Mouse (Mus musculus) heart, postnatal 14 days (tissue): ENCODE data around the gene Shc4. TPM values are rescaled to one million over a fixed set of nuclear protein-coding genes. Genes with fewer than 3 reads are reported as not detected.
A peak's percentile ranks its signal among the peaks of the same experiment; 100 is the strongest.

Experiments
- DNase-seq, 2 experiments: peaks; one replicate each; pipeline ENCODE4 v3.0.0; 2021 to 2022
- intact Hi-C: fragments of 180-260 bp; cut with DNase I; formaldehyde crosslinking; loops from one replicate; pipeline ENCODE4 v1.15.1; 2025
- total RNA-seq, 2 experiments: library from RNA; stranded (reverse); gene quantifications; 2 replicates each; pipeline ENCODE4 v1.2.3; 2021

Shc4 gene
- total RNA-seq, 2 experiments from 2014 or later: 0.34 to 0.72 TPM

- DNase-seq: no peak
- intact Hi-C loops: no loop called here
Observed at GRCm38 (mm10) chr2:125692010-125692409, 31.9 kb downstream of the Shc4 start.

GRCm38 (mm10) chr2:125685441-125686150 lies 38.4 kb downstream of the Shc4 start:
- no peak for DNase-seq
- intact Hi-C loops: no loop called here

DNA sequence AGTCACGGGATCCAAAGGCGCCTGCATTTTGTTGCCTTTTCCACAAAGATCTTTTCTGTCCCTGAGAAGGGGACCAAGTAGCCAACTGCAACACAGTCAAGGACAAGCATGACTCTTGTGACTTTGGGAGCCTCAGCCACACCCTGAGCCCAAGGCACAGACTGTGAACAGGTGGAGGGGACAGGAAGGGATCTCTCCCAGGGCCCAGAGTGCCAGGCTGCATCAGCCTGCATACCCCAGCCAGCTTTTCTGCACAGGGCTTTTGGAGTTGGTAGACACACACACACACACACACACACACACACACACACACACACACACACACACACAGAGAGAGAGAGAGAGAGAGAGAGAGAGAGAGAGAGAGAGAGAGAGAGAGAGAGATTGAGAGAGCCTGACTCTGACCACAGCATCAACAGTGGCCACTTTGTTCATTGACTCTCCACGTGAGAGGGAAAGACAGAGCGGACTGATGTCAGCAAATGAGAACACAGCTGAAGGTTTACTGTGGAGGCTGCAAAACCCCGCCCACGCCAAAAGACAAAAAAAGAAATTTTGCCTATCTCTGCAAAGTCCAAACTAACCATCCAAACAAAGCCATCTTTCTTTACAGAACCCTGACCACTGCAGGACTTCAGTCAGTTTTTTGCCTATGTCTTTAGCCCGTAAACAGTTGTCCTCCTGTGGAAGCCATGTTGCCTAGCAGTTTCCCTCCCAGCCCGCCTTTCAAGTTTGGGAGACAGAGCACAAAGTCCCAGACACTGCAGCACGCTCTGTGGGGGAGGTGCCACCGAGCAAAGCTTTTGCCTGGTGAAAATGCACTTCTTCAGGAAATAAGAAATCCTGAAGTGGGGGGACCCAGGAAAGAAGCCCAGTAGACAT lies 39.1 kb downstream of the Shc4 start:
- intact Hi-C loops: no loop called here
- no peak for DNase-seq

- intact Hi-C loops: no loop called here
- DNase-seq: no peak
Observed at GRCm38 (mm10) chr2:125683895-125684294, 40.1 kb downstream of the Shc4 start.

- intact Hi-C loops: no loop called here
- DNase-seq: no peak
Observed at GRCm38 (mm10) chr2:125681811-125682210, 42.1 kb downstream of the Shc4 start.

DNA sequence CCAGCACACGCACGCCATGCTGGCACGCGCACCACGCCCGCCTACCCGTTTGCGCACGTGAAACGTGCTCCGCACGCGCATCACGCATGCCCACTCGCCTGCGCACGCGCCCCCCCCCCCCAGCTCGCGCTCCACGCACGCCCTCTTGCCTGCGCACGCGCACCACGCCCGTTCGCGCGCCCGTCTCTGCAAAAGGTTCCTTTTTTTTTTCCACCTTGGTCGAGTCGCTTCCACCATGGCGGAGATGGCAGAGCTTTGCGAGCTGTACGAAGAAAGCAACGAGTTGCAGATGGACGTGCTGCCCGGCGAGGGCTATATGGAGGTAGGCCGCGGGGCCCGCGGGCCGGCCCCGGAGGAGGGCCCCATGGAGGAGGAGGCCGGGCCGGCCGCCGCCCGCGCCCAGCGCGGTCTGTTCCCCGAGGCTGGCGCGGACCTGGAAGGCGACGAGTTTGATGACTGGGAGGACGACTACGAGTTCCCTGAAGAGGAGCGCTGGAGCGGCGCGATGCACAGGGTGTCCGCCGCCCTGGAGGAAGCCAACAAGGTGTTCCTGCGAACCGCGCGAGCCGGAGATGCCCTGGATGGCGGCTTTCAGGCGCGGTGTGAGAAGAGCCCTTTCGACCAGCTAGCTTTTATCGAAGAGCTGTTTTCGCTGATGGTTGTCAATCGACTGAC lies 50.9 kb downstream of the Shc4 start, which contains the start of gene Eid1:
Eid1 (plus strand) TSS at position 139 of the 675 bp plus-strand sequence.
- intact Hi-C loops: no loop called here
- DNase-seq: peak; percentile 82 to 85

DNA sequence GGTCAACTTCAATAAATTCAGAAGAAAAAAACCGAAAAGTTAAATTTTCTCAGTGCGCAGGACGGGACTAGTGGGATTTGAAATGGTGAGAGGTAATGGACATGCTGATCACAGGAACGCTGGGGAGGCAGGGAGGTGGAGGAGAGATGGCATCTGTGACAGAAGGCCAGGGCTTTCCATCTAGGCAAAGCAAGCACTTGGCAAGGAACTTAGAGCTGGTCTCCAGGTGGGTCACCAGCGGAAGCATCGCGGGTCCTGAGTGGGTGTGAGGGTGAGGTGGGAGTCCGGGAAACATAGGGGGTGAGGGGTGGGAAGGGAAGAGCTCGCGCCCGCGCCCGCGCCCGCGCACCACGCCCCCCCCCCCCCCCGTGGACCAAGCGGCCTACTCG lies 51.4 kb downstream of the Shc4 start:
- intact Hi-C loops: no loop called here
- no peak for DNase-seq

DNA sequence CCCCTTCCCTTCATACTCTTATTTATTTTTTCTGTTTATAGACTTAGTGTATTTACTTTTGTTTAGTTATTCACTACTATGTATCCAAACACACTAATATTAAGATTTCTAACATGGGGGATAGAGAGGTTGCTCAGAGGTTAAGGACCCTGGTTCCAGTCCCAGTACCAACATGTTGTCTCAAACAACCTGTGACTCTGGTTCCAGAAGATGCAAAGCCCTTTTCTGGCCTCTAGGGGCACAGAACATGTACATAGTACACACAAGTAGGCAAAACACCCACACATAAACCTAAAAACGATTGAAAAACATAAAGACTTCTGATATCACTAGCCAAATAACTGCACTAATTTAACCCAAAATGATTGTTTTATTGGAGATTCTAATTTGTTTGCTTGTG lies 53.1 kb downstream of the Shc4 start:
- no peak for DNase-seq
- intact Hi-C loops: no loop called here

DNA sequence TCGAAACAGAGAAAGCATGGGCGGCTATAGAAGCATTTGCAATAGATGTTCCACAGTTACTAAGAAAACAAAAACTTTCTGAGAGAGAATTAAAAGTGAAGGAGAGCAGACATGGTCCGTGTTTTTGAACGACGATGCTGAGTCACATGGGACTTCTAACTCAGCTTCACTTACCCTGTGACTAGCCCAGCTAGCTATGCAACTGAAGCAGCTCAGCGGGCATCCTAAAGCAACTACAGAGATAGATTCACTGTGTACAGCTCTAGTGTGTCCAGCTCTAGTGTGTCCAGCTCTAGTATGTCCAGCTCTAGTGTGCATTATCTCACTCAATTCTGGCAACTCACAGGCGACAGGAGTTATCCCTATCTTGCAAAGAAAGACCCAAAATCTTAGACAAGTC lies 56.2 kb downstream of the Shc4 start:
- DNase-seq: no peak
- intact Hi-C loops: loop anchor here (10.0 kb wide), 2 partner anchors 187 to 697 kb away; partner anchors contain the start of genes Cops2 and Galk2

GRCm38 (mm10) chr2:125667184-125667583 lies 56.8 kb downstream of the Shc4 start:
- DNase-seq: no peak
- intact Hi-C loops: loop anchor here (10.0 kb wide), 2 partner anchors 188 to 698 kb away; partner anchors contain the start of genes Cops2 and Galk2

DNA sequence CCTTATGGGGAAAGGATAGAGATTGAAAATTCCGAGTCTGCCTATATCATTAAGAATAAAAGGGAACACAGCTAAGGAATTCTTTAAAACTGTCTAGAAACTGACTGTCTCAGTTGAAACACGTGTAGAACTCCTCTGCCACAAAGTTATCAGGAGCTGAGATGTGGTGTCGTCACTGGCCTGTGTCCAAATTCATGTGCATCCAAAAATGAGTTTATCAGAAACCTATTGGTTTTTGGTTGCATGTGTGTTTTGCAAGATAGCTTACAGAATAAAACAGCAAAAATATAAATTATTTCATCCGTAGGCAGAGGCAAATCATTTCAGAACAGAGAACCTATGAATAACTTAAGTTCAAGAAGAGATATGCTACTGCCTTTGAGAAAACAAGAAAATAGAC lies 57.3 kb downstream of the Shc4 start:
- intact Hi-C loops: loop anchor here (10.0 kb wide), 2 partner anchors 188 to 698 kb away; partner anchors contain the start of genes Cops2 and Galk2

DNA sequence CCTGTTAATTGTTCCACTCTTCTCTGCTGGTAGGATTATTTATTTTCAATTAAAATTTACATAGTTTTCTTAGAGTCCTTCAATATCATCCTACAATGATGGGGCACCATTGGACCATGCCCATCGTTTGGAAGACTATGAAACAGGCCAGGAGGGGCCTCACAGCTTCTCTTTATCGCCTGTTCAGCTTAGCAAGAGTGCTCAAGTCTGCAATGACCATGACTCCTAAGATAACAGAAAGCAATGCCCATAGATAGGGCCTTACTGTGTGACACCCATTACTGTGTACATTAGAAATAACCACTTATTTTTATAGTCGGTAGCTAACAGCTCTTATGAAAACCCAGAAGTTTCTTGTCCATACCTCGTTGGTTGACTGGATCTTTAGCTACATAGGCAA lies 58.0 kb downstream of the Shc4 start:
- intact Hi-C loops: loop anchor here (10.0 kb wide), 2 partner anchors 189 to 699 kb away; partner anchors contain the start of genes Cops2 and Galk2
- no peak for DNase-seq

More for the DNA sequence above, 57.3 kb downstream of the Shc4 start:
- no peak for DNase-seq

DNA sequence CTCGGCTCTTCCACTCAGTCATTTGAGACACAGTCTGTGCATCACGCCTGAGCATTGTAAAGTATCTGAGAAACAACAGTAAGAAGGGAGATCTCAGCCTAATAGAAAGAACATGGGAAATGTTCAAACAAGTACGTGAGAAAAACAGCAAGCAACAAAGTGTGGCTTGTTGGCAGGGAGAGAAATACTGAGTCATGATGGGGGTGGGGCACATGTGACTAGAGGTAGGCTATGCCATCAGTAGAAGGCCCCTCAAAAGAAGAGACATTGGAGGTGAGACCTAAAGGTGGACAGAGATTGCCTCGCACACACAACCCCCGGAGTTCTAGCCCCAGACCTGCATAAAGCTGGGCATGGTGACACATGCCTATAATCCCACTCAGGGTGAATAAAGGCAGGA lies 58.7 kb downstream of the Shc4 start:
- intact Hi-C loops: loop anchor here (10.0 kb wide), 2 partner anchors 190 to 700 kb away; partner anchors contain the start of genes Cops2 and Galk2
- DNase-seq: no peak

DNA sequence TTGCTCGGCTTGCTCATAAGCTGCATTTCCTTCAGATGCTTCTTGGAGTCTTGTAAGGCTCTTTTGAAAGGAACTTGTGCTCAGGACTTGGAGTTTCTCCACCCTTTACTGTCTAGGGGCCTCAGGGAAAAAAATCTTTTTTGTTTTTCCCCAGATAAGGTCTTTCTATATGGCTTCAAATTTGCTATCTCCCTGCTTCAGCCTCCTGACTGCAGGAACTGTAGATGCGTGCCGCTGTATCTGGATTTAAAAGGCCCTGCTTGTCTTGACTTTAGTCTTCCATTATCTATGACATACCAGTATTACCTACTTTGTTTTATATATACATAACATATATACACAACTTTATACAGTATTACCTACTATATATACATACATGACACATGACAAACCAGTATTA lies 61.4 kb downstream of the Shc4 start:
- intact Hi-C loops: loop anchor here (10.0 kb wide), 2 partner anchors 192 to 702 kb away; partner anchors contain the start of genes Cops2 and Galk2
- DNase-seq: no peak

- intact Hi-C loops: loop anchor here (10.0 kb wide), 2 partner anchors 194 to 704 kb away; partner anchors contain the start of genes Cops2 and Galk2
- DNase-seq: no peak
Observed at GRCm38 (mm10) chr2:125661156-125661555, 62.8 kb downstream of the Shc4 start.

DNA sequence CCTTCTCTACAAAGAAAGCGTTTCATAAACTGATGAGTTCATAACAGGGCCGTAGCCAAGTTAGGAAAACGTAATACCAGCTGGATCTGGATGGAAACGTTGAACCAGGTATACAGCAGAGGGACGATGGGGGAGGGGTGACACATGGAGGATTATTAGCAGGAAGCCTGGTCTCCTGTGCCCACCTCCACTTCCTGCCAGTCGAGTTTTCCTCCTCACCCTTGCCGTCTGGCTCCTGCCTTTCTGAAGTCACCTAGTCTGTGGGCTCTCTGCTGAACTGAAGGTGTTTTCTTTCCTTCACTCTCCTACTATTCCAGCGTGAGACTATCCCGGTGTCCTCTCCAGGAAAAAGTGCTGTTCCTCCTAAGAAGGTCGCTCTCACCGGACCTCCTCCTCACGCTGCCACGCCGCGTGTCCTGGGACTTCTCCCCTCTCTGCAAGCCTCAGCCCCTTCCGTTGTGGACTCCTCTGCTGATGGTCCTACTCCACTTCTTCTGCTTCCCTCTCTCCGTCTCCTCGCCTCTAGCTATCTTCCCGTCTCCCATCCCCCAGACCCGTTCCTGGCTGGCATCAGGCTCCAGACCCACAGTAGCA lies 63.3 kb downstream of the Shc4 start:
- intact Hi-C loops: loop anchor here (1.0 to 10.0 kb wide), 3 partner anchors 71 to 704 kb away; partner anchors contain the start of genes Cops2 and Galk2
- DNase-seq: no peak

DNA sequence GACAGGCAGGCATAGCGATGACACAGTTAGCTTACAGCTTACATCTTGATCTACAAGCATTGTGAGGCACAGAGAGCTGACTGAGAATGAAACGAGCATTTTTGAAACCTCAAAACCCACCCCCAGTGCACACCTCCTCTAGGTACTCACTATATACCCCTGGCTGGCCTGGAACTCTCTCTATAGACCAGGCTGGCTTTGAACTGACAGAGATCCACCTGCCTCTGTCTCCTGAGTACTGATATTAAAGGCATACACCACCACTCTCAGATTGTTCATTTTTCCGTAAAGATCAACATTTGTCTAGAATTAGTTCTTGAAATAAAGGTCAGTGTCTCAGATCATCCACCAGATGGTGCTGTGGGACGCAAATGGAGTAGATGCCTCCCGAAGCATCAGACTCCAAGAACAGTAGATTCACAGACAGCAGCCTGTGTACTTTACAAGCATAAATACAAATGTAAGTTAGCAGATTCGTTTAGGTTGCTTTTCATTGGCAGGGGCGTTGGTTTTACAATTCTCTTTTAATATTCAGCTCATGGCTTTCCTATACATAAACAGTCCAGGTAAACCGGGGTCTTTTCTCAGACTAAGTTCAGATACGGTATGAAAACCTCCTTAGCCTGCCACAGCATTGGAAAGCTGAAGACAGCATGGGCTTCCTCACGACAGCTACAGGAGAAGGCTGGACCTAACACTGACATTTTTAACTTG lies 64.0 kb downstream of the Shc4 start:
- peak; percentile 69 to 81 for DNase-seq
- intact Hi-C loops: loop anchor here (1.0 to 10.0 kb wide), 4 partner anchors 71 to 861 kb away; partner anchors contain the start of genes Cops2 and Galk2

DNA sequence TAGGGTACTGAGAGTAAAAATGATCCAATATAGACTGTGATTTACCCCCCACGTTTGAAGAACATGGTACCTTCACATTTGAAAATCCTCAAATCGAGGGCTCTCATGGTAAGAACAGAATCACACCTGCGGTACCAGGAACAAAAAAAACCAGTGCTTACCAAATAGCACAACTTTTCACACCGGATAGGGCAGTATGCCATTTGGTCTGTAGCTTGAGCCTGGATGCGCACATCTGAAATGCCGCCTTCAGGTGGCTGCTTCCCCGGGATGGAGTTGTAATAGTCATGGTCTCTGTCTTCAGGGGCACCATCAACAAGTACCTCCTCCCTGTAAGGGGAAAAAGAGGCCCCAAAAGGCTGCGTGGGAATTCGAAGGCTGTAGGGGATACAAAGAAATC lies 68.6 kb downstream of the Shc4 start:
- intact Hi-C loops: no loop called here
- DNase-seq: no peak

GRCm38 (mm10) chr2:125653286-125653685 lies 70.7 kb downstream of the Shc4 start:
- intact Hi-C loops: no loop called here
- DNase-seq: no peak
